Mouse (Mus musculus): Measurements from ENCODE around the gene 3110070M22Rik.
"Not testable (repeated sequence)": the region's sequence is repeated elsewhere in the genome, so short reads cannot be mapped to it uniquely, and the experiment has no call there.

The 3110070M22Rik gene

DNA sequence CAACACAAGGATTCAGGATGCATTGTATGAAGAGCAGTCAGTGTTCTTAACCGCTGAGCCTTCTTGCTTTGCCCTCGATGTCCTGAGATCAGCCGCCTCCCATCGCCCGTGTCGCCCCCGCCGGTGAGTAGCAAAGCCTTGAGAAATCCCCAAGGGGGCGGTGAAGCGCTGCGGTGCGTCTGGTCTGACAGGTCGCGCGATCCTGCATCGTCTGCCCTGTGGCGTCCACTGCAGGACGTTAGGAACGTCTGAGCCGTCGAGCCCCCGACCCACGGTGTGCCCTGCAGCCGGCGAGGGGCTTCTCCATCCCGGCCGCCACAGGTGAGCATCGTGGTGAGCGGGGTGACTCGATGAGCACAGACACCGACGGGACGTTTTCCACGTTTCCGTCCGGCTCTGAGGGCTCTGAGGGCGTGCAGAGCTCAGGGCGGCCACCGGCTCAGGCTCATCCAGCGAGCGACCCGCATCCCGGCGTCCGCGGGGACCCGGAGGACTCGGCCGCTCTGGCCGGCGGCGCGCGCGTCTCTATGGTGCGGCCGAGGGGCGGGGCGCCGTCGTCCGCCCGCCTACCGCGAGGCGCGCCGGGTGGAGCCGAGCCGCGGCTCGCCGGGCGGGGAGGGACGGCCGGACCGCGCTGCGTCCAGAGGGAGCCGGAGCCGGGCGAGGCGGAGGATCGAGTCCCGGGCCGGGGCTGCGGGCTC is at the start of gene 3110070M22Rik, which contains the start of gene Tmem267:
3110070M22Rik (minus strand) TSS at position 504 of the 701 bp plus-strand sequence.
Tmem267 (plus strand) TSS at position 160 of the 701 bp plus-strand sequence.
- ATAC-seq (ENCODE audit: insufficient number of reproducible peaks, low FRiP score, low TSS enrichment): no peak

DNA sequence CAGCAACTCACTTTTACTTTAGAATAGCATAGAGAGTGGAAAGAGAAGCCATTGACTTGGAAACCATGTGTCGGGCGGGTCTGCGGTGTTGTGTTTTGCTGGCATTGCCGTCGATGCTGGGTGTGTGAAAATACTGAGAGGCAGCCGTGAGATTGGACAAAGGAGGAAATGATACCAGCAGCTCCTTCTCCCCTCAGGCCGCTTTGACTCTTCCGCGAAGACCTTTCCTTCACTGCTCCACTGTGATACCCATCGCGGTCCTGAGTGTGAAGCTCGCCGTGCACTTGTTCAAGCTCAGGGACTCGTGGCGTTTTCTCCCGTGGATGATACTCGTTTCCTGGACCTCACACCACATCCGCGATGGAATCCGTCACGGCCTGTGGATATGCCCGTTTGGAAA is 6.8 kb upstream of the 3110070M22Rik start:
- ATAC-seq (ENCODE audit: insufficient number of reproducible peaks, low FRiP score, low TSS enrichment): peak; percentile 38; the same call in 1 of the 2 replicates

GRCm38 (mm10) chr13:119492083-119492482 is 3.9 kb upstream of the 3110070M22Rik start:
- not testable (repeated sequence) for ATAC-seq (ENCODE audit: insufficient number of reproducible peaks, low FRiP score, low TSS enrichment)

- no peak for ATAC-seq (ENCODE audit: insufficient number of reproducible peaks, low FRiP score, low TSS enrichment)
Observed at GRCm38 (mm10) chr13:119487354-119487753, 829 bp downstream of the 3110070M22Rik start.

- no peak for ATAC-seq (ENCODE audit: insufficient number of reproducible peaks, low FRiP score, low TSS enrichment)
Observed at GRCm38 (mm10) chr13:119477789-119478188, 10.4 kb downstream of the 3110070M22Rik start.

DNA sequence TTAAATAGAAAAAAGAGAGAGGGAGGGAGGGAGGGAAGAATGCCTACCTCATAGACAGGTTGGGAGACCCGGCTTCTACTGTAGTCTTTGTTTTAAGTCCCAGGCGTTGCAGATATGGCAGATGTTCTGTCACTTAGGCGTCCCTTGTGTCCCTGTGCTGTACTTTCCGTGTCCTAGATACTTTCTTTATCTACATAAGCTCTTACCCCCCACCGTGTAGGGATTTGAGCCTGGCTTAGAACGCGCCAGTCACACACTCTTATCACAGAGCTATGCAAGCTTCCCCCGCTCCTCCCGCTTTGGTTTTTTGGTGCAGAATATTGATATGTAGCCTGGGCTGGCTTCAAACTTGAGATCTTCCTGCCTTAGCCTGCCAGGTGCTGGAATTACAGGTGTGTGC is 11.6 kb downstream of the 3110070M22Rik start:
- ATAC-seq (ENCODE audit: insufficient number of reproducible peaks, low FRiP score, low TSS enrichment): no peak

GRCm38 (mm10) chr13:119462596-119463560 is 25.3 kb downstream of the 3110070M22Rik start, which contains the start of gene 4833420G17Rik:
TSS of gene 4833420G17Rik (plus strand) at chr13:119462768.
- peak; percentile 98 for ATAC-seq (ENCODE audit: insufficient number of reproducible peaks, low FRiP score, low TSS enrichment)

- ATAC-seq (ENCODE audit: insufficient number of reproducible peaks, low FRiP score, low TSS enrichment): peak; percentile 73
Observed at GRCm38 (mm10) chr13:119461900-119462595, 26.1 kb downstream of the 3110070M22Rik start.

- no peak for ATAC-seq (ENCODE audit: insufficient number of reproducible peaks, low FRiP score, low TSS enrichment)
Observed at GRCm38 (mm10) chr13:119456342-119456741, 31.8 kb downstream of the 3110070M22Rik start.

- ATAC-seq (ENCODE audit: insufficient number of reproducible peaks, low FRiP score, low TSS enrichment): no peak
Observed at GRCm38 (mm10) chr13:119455082-119455481, 33.1 kb downstream of the 3110070M22Rik start.

- ATAC-seq (ENCODE audit: insufficient number of reproducible peaks, low FRiP score, low TSS enrichment): no peak
Observed at GRCm38 (mm10) chr13:119453563-119453962, 34.6 kb downstream of the 3110070M22Rik start.

- no peak for ATAC-seq (ENCODE audit: insufficient number of reproducible peaks, low FRiP score, low TSS enrichment)
Observed at GRCm38 (mm10) chr13:119442244-119442643, 45.9 kb downstream of the 3110070M22Rik start.

Data from cerebellum, adult (tissue).